Mouse (Mus musculus) activated CD4-positive, CD25-positive, alpha-beta regulatory T cell, adult 4 months (primary cell): ENCODE results near the gene Agtrap. TPM values are rescaled to one million over a fixed set of nuclear protein-coding genes. Genes with fewer than 3 reads are reported as not detected.
"Not testable (repeated sequence)": the region's sequence is repeated elsewhere in the genome, so short reads cannot be mapped to it uniquely, and the experiment has no call there.

Experiments used
- ATAC-seq: one replicate; pipeline ENCODE4 v1.8.0; 2017
- polyA plus RNA-seq, 2 experiments: library from polyadenylated mRNA; unstranded; fragments of 100-300 nt; shearing (Covaris generic); gene quantifications; one replicate each; pipeline ENCODE4 v1.2.1; 2017

Gene Agtrap
- polyA plus RNA-seq, 2 experiments from 2014 or later, result 16.7 to 17.4 TPM

DNA sequence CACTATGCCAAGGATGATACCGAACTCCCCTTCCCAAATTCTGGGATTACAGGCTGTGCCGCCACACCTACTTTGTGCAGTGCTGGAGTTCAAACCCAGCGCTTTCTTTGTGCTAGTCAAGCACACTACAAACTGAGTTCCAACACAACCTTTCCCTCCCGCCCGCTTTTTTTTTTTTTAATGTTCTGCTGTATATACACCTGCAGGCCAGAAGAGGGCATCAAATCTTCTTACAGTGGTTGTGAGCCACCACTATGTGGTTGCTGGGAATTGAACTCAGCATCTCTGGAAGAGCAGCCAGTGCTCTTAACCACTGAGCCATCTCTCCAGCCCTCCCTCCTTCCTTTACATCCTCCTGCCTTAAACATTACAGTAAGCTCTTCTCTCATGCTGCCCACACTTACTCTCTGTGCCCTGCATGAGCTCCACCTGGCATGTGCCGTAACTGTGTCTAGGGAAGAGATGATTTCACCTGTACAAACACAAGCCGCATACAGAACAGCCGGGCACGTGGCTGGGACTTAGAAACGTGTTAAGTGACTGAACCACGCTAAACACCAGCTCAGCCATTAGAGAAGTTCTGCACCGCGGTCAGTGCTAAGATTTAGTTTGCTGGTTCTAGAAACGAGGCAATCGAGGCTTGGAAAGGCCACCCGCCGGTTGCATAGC is 13.2 kb downstream of the Agtrap start:
- ATAC-seq, result peak; percentile 74

DNA sequence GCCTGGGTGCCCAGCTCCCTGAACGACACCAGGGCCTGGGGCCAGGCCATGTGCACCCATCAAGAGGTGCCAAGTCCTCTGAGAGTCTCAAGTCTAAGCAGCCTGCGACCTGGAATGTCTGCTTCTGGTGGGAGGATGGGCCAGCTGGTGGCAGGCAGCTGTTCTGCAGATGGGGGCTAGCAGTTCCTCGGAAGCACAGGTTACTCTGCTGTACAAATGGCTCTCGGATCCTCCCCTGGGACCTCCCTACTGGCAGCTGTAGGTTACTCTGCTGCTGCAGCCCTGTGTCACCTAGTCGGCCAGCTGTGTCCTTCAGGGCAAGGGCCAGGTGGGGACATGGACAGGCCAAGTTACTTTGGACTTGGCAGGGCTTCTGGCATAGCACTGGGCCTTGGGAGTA is 16.3 kb downstream of the Agtrap start:
- no peak for ATAC-seq

DNA sequence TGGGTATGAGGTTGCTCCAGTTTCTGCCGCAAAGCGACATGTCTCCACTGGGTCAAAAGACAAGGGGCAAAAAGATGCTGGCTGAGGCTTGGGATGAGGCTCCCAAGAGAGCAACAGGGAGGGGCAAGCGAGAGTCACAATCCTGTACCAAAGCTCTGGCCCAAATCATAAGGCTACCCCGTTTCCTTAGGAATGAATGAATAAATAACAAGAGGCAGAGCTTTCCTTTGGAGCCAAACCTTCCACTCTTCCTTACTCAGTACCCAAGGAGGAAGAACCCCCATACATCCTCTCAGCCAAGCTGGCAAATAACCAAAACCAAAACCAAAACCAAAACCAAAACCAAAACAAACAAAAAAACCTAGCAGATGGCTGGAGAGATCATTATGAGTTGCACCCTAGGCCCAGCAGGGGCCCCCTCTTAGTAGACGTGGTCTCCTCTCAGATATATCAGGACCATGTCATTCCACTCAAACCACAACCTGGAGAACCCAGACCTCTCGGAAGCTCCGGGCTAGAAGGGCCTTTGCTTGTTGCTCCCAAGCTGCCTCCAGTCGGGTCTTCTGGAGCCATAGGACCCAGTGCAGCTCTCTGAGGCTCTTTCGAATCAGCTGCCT is 18.1 kb downstream of the Agtrap start:
- peak; percentile 60 for ATAC-seq

DNA sequence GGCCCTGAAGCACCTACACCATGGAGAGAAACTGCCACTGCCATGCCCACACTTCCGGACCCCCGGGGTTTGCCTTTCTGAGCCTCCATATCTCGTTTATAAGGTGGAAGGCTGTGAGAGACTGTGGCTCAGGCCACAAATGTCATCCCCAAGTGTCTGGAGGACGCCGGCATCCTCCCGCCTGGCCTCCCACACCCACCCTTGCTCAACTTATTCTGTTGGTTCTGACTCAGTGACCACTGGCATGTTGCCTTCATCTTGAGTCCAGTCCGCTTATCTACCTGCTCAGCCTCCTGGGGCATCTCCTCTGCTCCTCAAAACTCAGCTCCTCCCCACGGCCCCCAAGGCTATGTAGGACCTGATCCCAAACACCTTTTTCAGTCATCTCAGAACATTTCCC is 20.5 kb downstream of the Agtrap start:
- ATAC-seq, result no peak

DNA sequence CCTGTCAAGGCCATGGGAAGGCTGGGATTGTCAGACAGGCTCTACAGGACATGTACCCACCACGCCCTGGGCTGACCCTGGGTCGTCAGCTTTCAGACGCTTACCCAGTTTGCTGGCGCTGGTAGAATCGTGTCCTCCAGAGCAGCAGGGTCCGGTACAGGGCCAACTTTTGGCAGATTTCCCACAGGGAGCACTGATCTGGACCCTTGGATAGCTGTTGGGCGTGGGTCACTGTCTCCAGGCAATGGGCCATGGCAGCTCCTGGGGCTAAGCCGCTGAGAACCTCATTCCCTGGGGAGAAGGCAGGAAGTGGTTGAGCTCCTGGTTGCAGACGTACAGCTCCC is 21.5 kb downstream of the Agtrap start:
- no peak for ATAC-seq

DNA sequence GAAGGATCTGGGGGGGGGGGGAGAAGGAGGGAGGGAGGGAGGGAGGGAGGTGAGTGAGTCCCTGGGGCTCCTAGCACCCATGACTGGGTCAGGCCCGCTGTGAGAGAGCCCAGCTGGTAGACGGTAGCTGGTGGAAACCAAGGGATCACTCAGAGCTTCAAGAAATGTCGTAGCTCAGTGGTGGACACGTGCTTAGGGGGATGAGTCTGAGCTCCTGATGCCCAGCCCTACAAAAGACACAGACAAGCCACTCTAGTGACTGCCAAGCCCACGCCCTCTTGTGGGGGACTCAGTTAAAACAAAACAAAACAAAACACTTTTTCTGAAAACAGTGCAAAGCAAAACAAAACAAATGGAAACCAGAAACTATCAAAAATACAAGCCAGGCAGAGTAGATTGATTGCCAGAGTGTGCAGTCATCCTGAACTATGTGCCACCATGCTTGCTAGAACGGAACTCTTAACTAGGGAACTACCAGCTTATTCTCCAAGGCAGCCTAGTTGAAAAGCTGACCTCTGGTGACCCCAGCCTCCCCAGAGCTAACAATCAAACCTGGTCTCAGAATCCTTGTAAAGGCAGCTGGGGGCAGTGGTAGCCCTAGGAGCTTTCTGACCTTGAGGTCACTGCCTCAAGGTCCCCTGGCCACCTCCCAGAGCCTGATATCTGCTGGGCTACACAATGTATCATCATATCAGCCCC is 22.0 kb downstream of the Agtrap start:
- no peak for ATAC-seq

DNA sequence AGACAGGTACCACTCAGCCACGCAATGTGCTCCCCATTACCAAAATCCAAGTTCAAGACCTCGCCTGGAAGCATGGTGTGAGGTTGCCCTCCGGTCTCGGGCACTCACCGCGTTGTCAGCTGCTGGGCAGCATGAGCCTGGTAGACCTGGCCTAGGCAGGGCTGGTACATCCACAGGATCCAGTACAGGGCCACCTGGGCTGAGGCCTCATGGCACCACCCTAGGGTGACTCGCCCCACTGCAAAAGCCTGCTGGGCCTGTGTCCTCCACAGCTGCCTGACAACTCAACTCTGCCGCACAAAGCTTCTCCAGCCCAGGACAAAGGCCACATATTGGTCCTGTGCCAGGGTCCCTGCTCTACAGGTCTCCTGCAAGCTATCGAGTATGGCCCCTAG is 26.7 kb downstream of the Agtrap start:
- ATAC-seq, result no peak

DNA sequence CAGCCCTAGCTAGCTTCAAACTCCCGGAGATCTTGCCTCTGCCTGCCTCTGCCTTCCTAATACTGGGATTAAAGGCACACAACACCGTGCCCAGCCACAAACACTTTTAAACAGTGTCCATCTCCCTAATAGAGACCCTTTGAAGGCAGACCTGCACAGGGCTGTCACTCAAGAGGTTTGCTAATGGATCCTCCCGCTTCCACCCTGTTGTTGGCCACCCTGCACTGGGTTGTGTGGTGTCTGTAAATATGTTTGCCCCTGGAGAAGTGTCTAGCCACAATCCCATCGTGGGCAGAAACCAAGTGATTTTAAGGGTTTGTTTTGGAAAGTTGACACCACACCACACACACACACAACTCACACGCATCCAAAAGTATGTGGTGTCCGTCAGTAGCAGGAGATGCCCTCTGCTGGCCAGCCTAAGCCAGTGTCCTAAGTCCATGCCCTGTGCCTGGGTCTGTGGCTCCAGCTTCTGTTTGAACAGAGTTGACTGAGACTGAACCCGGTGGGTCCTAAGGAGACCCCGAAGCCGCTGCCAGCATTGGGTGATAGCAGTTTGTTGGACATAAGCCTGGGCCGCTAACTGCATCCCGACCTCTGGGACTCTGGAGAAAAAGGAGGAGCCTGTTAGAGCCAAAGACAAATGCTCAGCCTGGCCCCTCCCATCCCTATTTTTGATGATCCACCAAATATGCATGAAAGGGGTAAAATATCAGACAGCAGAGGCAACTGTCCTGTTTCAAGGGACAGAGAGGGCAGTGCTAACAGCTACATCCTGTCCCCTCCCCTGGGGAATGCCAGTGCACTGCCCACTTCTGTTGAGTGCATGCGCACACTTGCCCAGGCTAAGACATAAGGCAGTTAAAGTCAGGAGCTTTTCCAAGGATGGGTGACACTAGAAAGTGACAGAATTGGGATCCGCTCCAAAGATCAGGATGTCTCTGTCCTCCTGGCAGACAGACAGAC is 27.4 kb downstream of the Agtrap start:
- ATAC-seq, result no peak

DNA sequence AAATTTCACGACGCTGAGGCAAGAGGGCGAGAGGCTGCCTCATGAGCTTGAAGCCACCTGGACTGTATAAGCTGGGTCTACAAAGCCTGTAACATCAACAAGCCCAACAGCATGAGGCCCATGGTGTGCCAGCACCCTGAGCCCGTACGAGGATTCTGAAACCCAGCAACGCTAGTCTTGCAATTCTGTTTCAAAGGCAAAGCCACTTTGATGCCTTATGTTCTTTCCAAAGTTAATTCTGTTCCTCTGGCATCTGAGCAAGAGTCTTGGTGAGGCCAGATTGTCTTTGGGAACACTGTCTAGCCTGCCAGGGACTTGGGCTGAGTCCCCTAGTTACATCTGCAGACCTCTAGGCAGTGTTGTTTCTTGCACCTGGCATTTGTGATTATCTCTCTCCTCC is 28.8 kb downstream of the Agtrap start:
- no peak for ATAC-seq

DNA sequence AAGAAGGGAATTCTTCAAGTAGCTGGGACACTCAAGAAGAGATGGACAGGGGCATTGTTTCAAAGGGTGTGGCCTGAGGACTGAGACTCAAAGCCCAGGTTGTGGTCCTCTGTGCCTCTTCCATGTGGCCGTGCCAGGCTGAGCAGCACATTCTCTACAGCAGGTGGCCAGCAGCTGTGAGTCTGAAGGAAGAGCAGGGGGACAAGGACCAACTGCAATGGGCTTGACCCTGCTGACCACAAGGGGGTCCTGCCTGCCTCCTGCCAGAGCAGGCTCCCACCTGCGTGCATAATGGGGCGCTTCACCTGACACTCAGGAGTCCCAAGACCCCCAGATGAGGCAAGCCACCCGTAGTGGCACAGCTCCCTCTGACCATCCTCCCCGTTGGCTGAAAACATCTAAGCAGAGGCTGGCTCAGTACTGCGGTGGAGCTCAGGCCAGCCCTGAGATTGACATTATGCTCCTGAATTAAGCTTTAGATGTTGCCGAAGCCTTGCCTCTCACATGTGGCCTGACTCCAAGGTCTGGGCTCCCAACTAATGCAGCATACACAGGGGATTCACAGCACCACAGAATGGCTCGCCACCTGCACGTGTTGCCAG is 29.5 kb downstream of the Agtrap start:
- ATAC-seq, result no peak

DNA sequence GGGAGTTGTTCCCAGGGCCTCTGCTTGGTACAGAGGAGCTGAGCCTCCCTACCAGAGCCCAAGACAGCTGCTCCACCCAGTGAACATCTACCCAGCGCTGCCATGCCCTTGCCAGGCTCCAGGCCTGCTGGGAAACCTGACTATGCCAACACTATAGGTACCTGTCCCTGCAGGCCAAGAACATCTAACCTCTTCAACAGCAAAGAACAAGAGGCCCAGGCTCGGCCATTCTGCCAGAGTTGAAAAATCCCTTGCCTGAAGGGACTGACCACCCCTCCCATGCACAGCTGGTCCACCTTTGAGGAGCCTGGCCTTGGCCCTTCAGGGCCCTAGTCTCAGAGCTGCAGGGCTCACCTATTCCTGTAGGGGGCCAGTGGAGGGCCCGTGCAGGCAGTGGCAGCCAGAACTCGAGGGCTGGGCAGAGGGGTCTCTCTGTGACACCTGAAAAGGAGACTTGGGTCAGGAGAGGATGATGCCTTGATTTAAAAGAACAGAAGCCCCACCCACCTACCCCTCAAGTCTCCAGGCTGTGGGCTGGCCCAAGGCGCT is 30.1 kb downstream of the Agtrap start:
- no peak for ATAC-seq

DNA sequence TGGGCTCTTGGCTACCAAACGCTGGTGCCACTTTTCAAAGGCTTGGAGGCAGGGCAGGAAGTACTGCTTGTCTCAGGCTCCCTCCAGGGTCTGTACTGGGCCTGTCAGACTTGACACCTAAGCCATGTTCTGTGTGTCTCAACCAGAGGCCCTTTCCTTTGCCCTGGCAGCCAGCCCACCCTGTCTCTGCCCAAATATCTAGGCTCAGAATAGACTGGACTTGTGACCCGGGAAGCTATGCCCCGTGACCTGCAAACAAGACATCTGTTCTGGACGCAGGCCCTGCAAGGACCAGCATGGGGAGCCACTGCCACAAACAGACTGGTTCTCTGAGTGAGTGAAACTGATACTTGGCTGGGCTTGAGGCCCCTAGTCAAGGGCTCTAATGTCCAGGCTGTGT is 31.0 kb downstream of the Agtrap start:
- ATAC-seq, result no peak

DNA sequence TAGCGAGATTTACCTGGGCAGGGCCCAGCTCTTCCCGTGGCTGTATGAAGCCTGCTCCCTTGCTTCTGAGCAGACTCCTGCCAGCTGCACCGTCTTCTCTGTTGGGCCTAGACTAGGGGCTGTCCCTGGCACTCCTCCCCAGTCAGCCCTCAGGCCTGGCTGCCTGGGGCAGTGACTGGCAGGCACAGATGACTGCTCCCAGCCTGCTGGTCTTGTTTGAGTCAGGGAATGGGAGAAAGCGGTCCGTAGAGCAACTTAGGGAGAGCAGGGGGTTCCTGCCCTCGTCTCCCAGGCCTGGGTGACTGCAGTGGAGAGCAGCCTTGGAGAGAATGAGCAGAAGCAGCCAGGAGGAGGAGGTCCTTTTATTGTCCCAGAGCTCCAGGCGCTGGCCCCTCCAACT is 31.6 kb downstream of the Agtrap start:
- no peak for ATAC-seq

DNA sequence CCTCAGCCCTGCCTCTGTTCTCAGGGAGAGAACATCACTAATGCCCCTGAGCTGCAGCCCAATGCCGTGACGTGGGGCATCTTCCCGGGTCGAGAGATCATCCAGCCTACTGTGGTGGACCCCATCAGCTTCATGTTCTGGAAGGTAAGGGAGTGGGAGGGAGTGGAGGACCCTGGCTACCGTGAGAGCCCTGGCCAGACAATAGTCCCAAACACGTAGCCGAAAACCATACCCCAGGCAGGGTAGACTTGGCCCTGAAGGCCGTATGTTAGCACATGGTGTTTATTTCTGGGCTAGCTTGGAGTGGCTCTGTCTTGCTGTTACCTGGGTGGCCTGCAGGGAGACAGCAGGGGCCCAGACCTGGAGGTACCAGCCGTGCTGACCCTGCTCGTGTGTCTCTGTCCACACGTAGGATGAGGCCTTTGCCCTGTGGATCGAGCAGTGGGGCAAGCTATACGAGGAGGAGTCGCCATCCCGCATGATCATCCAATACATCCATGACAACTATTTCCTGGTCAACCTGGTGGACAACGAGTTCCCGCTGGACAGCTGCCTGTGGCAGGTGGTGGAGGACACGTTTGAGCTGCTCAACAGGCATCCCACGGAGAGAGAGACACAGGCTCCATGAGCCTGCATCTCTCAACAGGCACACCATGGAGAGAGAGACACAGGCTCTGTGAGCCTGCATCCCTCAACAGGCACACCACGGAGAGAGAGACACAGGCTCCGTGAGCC is 32.7 kb downstream of the Agtrap start:
- no peak for ATAC-seq

DNA sequence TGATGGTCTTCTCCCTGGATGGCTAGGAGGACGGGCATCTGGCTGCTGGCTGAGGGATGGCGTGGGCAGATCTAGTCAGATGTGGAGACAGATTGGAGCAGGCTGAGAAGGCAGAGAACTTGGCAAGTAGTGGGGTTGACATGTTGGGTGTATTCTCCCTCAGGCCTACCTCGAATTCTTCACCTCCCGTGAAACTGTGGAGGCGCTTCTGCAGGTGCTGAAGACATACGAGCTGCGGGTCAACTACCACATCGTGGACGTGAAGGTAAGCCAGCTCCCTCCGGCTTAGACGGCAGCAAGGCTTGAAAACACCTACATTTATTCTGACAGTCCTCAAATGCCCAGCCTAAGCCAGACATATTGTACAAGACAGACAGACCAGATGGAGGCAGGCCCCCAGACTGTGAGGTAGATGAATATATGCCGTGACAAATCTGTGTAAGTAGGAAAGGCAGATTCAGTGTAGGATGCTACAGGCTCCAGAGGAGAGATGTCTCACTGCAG is 34.4 kb downstream of the Agtrap start:
- no peak for ATAC-seq

DNA sequence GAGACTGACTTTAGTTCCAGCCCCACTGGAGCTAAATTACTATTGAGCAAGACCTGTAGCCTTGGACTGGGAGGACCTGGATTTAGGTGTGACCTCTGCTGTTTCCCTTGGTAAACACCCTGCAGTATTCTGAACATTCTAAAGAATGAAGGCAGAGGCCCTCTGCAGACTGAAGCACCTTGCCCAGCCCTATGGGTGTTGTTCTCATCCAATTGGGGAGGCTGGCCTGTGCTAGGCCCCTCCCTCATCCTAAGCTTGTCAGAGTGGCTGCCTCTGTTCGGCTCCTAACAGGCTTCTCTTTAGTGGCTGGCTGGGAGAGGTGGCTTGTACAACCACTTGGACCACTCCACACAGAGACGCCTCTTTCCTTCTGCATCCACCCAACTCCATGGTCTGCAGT is 34.9 kb downstream of the Agtrap start:
- no peak for ATAC-seq

DNA sequence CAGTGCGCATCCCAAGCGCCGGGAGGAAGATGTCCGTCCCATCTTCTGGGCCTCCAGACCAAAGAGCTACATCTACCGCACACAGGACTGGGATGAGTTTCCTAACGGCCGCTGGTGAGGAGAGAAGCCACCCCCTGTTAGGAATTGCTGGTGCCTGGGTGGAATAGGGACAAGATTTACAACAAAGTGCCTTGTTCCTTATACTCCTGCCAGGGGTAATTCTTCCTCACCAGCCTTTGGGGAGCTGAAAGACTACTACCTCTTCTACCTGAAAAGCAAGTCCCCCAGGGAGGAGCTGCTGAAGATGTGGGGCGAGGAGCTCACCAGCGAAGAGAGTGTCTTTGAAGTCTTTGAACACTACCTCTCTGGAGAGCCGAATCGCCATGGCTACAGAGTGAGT is 35.9 kb downstream of the Agtrap start:
- no peak for ATAC-seq

DNA sequence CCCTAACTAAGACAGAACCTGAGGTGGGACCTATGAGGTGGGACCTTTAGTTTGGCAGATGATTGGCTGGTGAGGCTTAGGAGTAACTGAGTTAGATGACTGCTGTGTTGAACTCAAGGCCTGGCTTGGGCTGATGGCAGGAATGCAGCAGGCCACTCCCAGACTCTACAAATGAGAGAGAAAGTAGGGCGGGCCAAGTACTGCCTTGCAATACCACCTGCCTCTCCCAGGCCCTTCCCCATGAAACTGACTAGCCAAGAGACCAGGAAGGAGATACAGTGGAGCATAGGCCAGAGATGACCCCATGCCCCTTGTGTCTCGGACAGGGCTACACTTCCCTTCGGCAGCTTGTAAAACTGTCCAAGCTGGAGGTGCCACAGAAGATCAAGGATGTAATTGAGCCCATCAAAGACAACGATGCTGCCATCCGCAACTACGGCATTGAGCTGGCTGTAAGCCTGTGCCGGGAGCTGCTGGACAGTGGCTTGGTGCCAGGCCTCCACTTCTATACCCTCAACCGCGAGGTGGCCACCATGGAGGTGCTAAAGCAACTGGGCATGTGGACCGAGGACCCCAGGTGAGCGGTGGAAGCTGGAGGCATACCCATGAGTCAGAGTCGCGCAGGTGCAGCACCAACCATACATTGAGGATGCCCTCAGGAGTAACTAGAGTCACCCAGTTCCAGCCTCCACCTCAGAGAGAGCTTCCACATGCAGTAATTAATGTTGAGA is 36.6 kb downstream of the Agtrap start:
- ATAC-seq, result no peak

DNA sequence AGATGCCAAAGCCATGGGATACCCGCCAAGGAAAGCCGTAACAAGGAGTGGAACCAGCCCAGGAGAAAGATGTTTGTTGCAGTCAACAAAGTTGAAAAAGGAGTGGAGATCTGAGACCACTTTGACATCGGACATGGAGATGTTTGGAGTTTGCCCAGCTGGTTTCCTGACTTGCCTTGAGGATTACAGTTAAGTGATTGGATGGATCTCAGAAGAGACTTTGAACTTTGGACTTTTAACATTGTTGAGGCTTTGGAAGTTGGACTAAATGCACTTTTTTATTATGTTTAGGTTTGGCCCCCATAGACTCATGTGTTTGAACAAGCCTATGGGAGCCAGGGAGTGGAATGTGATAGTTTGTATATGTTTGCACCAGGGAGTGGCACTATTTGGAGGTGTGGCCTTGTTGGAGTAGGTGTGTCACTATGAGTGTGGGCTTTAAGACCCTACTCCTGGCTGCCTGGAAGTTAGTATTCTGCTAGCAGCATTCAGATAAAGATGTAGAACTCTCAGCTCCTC is 37.4 kb downstream of the Agtrap start:
- not testable (repeated sequence) for ATAC-seq

DNA sequence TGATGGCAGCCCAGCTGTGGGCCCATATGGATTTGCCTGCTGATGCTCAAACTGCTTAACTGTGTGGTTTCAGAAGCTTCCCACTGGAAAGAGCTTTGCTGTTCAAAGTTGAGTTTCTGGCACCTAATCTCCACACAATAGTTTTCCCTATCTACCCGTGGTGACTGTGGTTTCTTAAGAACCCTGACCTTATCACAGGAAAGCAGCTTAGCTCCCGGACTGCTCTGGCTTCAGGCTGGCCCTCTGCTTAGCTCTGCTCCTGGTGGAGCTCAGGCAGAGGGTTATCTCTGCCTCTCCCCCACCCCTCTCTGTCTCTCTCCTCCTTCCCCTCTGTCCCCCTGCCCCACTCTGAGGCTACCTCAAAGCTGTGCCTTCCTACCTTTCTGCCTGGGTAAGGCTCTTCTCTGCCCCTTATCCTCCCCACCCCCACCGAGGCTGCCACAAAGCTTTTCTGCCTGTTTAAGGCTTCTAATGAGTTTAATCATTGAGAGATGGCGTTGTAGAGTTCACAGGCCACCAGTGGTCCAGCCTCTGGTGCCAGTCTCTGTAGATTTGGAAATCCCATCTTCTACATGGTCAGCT is 41.3 kb downstream of the Agtrap start:
- no peak for ATAC-seq
